Mouse (Mus musculus) telencephalon, adult 2 months (tissue): ENCODE results near the gene Ssbp2.

Experiments used
- DNase-seq: peaks from one replicate; pipeline ENCODE4 v3.0.0-alpha.2; 2011; ENCODE audit warnings: low read depth, low spot score

Gene Ssbp2

GRCm38 (mm10) chr13:91725130-91725529 is 265.0 kb downstream of the Ssbp2 start:
- no peak for DNase-seq

- DNase-seq = no peak
These were observed 267.8 kb downstream of the Ssbp2 start for GRCm38 (mm10) chr13:91727899-91728298.

GRCm38 (mm10) chr13:91737191-91737590 is 277.1 kb downstream of the Ssbp2 start:
- no peak for DNase-seq

GRCm38 (mm10) chr13:91740851-91741250 is 280.8 kb downstream of the Ssbp2 start:
- DNase-seq = no peak

GRCm38 (mm10) chr13:91741280-91742047 is 281.4 kb downstream of the Ssbp2 start, which contains the start of gene Acot12:
Gene Acot12, plus strand, starts transcription at chr13:91741512.
- peak; percentile 34 for DNase-seq

- DNase-seq = no peak
These were observed 283.1 kb downstream of the Ssbp2 start for GRCm38 (mm10) chr13:91743180-91743579.

- DNase-seq = no peak
These were observed 286.4 kb downstream of the Ssbp2 start for GRCm38 (mm10) chr13:91746470-91746869.

GRCm38 (mm10) chr13:91748401-91748800 is 288.3 kb downstream of the Ssbp2 start:
- DNase-seq = no peak

- no peak for DNase-seq
These were observed 289.9 kb downstream of the Ssbp2 start for GRCm38 (mm10) chr13:91749981-91750380.
